Mouse (Mus musculus) midbrain, postnatal 0 days (tissue): ENCODE results near the gene Abl1. TPM values are rescaled to one million over a fixed set of nuclear protein-coding genes. Genes with fewer than 3 reads are reported as not detected.

Experiments
- ATAC-seq: fragments of 200-750 bp; cut with Nextera tagmentation; 2 replicates; pipeline ENCODE4 v1.8.0; 2017; ENCODE audit warnings: moderate number of reproducible peaks, mild to moderate bottlenecking, moderate TSS enrichment, moderate library complexity; ENCODE audit not compliant: low FRiP score
- DNase-seq: peaks from one replicate; pipeline ENCODE4 v3.0.0-alpha.2; 2015; ENCODE audit warnings: low spot score
- H3K27ac ChIP-seq: fragments of 300-500 bp; sonication (generic); 2 replicates; pipeline ENCODE4 v1.5.1; 2014; ENCODE audit warnings: low read depth, mild to moderate bottlenecking, low read length, mixed read lengths
- H3K27me3 ChIP-seq: fragments of 300-500 bp; sonication (generic); 2 replicates; pipeline ENCODE4 v1.6.1; 2014; ENCODE audit warnings: low read length, control low read depth, mixed read lengths; ENCODE audit not compliant: insufficient read depth
- H3K36me3 ChIP-seq: fragments of 300-500 bp; sonication (generic); 2 replicates; pipeline ENCODE4 v1.6.1; 2014; ENCODE audit warnings: low read length, control low read depth, mixed read lengths; ENCODE audit not compliant: insufficient read depth
- H3K4me1 ChIP-seq: fragments of 300-500 bp; sonication (generic); 2 replicates; pipeline ENCODE4 v1.6.1; 2014; ENCODE audit warnings: mild to moderate bottlenecking, control low read depth, antibody characterized with exemption, low read length, mixed read lengths; ENCODE audit not compliant: insufficient read depth
- H3K4me2 ChIP-seq: fragments of 300-500 bp; sonication (generic); 2 replicates; pipeline ENCODE4 v1.6.1; 2014; ENCODE audit warnings: low read depth, mild to moderate bottlenecking, low read length, mixed read lengths; ENCODE audit not compliant: poor library complexity, severe bottlenecking
- H3K4me3 ChIP-seq: fragments of 300-500 bp; sonication (generic); 2 replicates; pipeline ENCODE4 v1.5.1; 2014; ENCODE audit warnings: low read depth, mild to moderate bottlenecking, low read length, moderate library complexity
- H3K9ac ChIP-seq: fragments of 300-500 bp; sonication (generic); replicated peaks from 2 replicates; pipeline ENCODE4 v1.6.1; 2014; ENCODE audit warnings: mild to moderate bottlenecking, low read length, moderate library complexity, mixed read lengths; ENCODE audit not compliant: poor library complexity, severe bottlenecking
- H3K9me3 ChIP-seq: fragments of 300-500 bp; sonication (generic); 2 replicates; pipeline ENCODE4 v1.6.1; 2016; ENCODE audit warnings: low read length, control low read depth
- CTCF ChIP-seq: IDR thresholded peaks from 2 replicates; pipeline ENCODE4 v1.5.1; 2016; ENCODE audit warnings: antibody characterized with exemption, mild to moderate bottlenecking
- WGBS: fragments of 180-500 bp; shearing (Covaris S2); extraction: QIAGEN DNeasy Blood & Tissue Kit; methylation state at CpG from one replicate; pipeline ENCODE4 v1.1.7; 2014; 5-methylcytosine and 5-hydroxymethylcytosine counted together
- polyA plus RNA-seq: library from polyadenylated mRNA; unstranded; fragments of >200 nt; fragmentation: Nextera tagmentation; extraction: Ambion mirVana; gene quantifications from 2 replicates; pipeline ENCODE4 v1.2.1, GENCODE M21; 2015
- total RNA-seq: library from RNA; depleted of rRNA; stranded (reverse); fragments of >200 nt; gene quantifications from 2 replicates; pipeline ENCODE4 v1.2.3, GENCODE M21; 2014

The Abl1 gene
- total and polyA plus RNA-seq, 2 experiments from 2014 or later: 13.1 to 50.1 TPM

- Histone ChIP-seq H3K4me3 (no peak overlapping the region), H3K27ac (no peak overlapping the region), H3K9ac (no peak overlapping the region), H3K27me3 (no peaks in the 10 kb centered on the region), H3K4me1 (no peaks in the 10 kb centered on the region), H3K36me3 (no peaks in the 10 kb centered on the region), H3K9me3 (no peaks in the 10 kb centered on the region), H3K4me2 (no peak overlapping the region)
- WGBS: 97% methylated on average over 4 of the region's 4 CpGs
- DNase-seq: no peak
- no peak for TF ChIP-seq CTCF
- ATAC-seq: no peak
Measured at GRCm38 (mm10) chr2:31714780-31715179, 26.6 kb downstream of the Abl1 start.

- no peak overlapping the region for H3K4me3 ChIP-seq
- no peak for TF ChIP-seq CTCF
- no peaks in the 10 kb centered on the region for H3K27me3 ChIP-seq
- no peaks in the 10 kb centered on the region for H3K36me3 ChIP-seq
- H3K4me2 ChIP-seq: no peak overlapping the region
- H3K9me3 ChIP-seq: no peaks in the 10 kb centered on the region
- DNase-seq (no peak), ATAC-seq (no peak)
- H3K27ac ChIP-seq: no peak overlapping the region
- 93% methylated on average over 7 of the region's 7 CpGs for WGBS
- no peaks in the 10 kb centered on the region for H3K4me1 ChIP-seq
- no peak overlapping the region for H3K9ac ChIP-seq
Measured at GRCm38 (mm10) chr2:31715985-31716384, 27.8 kb downstream of the Abl1 start.

- 85% methylated on average over 6 of the region's 6 CpGs for WGBS
Measured at GRCm38 (mm10) chr2:31719202-31719880, 31.2 kb downstream of the Abl1 start.

GRCm38 (mm10) chr2:31719944-31720343 lies 31.8 kb downstream of the Abl1 start:
- DNase-seq (no peak), ATAC-seq (no peak)
- Histone ChIP-seq H3K9ac (no peak overlapping the region), H3K4me2 (no peak overlapping the region), H3K4me1 (no peaks in the 10 kb centered on the region), H3K4me3 (no peak overlapping the region), H3K36me3 (no peaks in the 10 kb centered on the region), H3K27me3 (no peaks in the 10 kb centered on the region), H3K27ac (no peak overlapping the region), H3K9me3 (no peaks in the 10 kb centered on the region)
- WGBS: 76% methylated on average over 2 of the region's 2 CpGs
- no peak for TF ChIP-seq CTCF

More at GRCm38 (mm10) chr2:31719202-31719880, 31.2 kb downstream of the Abl1 start:
- Histone ChIP-seq H3K4me2 (no peak overlapping the region), H3K9ac (no peak overlapping the region), H3K27me3 (no peaks in the 10 kb centered on the region), H3K27ac (no peak overlapping the region), H3K36me3 (no peaks in the 10 kb centered on the region), H3K4me1 (no peaks in the 10 kb centered on the region), H3K4me3 (no peak overlapping the region), H3K9me3 (no peaks in the 10 kb centered on the region)
- DNase-seq (no peak), ATAC-seq (no peak)
- TF ChIP-seq CTCF: no peak

GRCm38 (mm10) chr2:31720783-31721182 lies 32.6 kb downstream of the Abl1 start:
- peak; percentile 38 for DNase-seq
- H3K9me3 ChIP-seq: no peaks in the 10 kb centered on the region
- H3K27ac ChIP-seq: no peak overlapping the region
- no peak overlapping the region for H3K4me2 ChIP-seq
- no peak for ATAC-seq
- H3K4me3 ChIP-seq: no peak overlapping the region
- peak; percentile 60 for TF ChIP-seq CTCF
- no peak overlapping the region for H3K9ac ChIP-seq
- H3K36me3 ChIP-seq: no peaks in the 10 kb centered on the region
- WGBS: 58% methylated on average over 4 of the region's 4 CpGs
- no peaks in the 10 kb centered on the region for H3K27me3 ChIP-seq
- no peaks in the 10 kb centered on the region for H3K4me1 ChIP-seq

- Histone ChIP-seq H3K9me3 (no peaks in the 10 kb centered on the region), H3K4me1 (no peaks in the 10 kb centered on the region), H3K9ac (no peak overlapping the region), H3K27me3 (no peaks in the 10 kb centered on the region), H3K4me3 (no peak overlapping the region), H3K27ac (no peak overlapping the region), H3K36me3 (no peaks in the 10 kb centered on the region), H3K4me2 (no peak overlapping the region)
- ATAC-seq (no peak), DNase-seq (no peak)
- no peak for TF ChIP-seq CTCF
- WGBS: 97% methylated on average over 7 of the region's 7 CpGs
Measured at GRCm38 (mm10) chr2:31724730-31725490, 36.7 kb downstream of the Abl1 start.
